Mouse (Mus musculus): Measurements from ENCODE around the gene Hoxb2.

The Hoxb2 gene

GRCm38 (mm10) chr11:96350341-96350624 is at the start of gene Hoxb2:
Hoxb2 (plus strand) TSS chr11:96350525.
- DNase-seq (ENCODE audit: low read depth), result no peak

- DNase-seq (ENCODE audit: low read depth), result no peak
These were observed 49.3 kb upstream of the Hoxb2 start for GRCm38 (mm10) chr11:96301064-96301431.

GRCm38 (mm10) chr11:96301837-96302236 is 48.5 kb upstream of the Hoxb2 start:
- no peak for DNase-seq (ENCODE audit: low read depth)

DNA sequence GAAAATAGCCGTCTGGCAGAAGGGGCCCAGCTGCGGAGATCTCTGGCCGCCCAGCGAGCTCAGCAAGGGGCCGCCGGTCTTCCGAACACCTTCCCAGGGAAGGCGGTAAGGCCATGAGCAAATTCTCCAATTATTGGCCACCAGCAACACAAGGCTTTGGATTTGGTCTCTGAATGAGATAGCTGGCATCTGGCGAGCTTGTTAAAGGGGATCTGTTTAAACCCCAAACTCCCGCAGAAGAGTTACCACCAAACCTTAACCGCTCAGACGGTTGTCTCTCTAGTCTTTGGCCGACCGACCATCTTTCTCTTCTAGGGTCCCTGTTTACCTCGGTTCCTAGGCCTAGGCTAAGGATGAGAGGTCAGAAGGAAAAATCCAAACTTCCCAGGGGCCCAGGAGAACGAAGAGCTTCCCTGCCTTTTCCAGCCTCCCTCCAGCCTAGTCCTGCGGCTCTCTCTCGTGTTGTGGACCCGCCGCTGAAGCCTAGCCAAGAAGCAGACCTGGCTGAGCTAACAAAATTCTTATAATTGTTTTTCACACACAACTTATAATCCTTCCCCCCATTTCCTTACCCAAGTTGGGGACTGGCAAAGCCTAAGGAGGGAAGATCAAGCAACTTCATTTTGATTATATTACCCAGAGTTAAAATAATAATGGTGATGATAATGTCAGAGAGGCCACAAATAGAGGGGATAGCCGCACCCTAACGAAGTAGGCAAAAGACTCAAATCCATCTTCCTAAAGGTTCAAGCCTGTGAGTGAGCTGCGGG is 47.8 kb upstream of the Hoxb2 start:
- DNase-seq (ENCODE audit: low read depth), result no peak

- DNase-seq (ENCODE audit: low read depth), result peak; percentile 48
These were observed 46.9 kb upstream of the Hoxb2 start, which contains the start of gene Hoxb5 for GRCm38 (mm10) chr11:96303151-96304099. Hoxb5 (plus strand) TSS chr11:96303336.

DNA sequence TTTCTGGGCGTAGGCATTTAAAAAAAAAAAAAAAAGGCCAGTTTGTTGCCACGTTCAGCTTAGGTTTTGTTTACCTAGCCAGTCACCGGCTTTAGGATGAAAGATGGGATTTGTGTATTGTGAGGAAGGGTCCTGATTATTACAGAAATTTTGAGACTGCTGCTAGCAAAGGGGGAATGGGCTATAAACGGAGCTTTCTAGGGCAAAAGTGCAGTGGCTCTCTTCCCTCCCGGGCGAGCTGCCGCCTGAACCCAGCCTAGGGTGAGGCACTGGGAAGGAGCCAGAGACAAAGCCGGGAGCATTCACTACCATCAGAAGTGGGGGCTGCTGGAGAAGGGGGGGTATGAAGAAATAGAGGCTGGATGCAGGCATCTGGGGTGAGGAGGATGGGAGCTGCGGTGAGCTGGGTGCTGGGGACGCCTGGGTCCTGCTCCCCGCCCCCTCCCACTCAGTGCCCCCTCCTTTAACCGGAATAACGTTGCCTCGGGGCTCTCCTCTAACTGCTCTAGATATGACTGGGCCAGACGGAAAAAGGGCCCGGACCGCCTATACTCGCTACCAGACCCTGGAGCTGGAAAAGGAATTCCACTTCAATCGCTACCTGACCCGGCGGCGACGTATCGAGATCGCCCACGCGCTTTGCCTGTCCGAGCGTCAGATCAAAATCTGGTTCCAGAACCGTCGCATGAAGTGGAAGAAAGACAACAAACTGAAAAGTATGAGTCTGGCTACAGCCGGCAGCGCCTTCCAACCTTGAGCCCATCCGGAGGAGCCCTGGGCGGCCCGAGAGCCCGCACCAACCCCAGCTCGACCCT is 45.7 kb upstream of the Hoxb2 start:
- DNase-seq (ENCODE audit: low read depth), result no peak

- DNase-seq (ENCODE audit: low read depth), result no peak
These were observed 44.7 kb upstream of the Hoxb2 start for GRCm38 (mm10) chr11:96305505-96306182.

- no peak for DNase-seq (ENCODE audit: low read depth)
These were observed 44.0 kb upstream of the Hoxb2 start for GRCm38 (mm10) chr11:96306183-96306907.

- DNase-seq (ENCODE audit: low read depth), result no peak
These were observed 43.4 kb upstream of the Hoxb2 start for GRCm38 (mm10) chr11:96306908-96307269.

DNA sequence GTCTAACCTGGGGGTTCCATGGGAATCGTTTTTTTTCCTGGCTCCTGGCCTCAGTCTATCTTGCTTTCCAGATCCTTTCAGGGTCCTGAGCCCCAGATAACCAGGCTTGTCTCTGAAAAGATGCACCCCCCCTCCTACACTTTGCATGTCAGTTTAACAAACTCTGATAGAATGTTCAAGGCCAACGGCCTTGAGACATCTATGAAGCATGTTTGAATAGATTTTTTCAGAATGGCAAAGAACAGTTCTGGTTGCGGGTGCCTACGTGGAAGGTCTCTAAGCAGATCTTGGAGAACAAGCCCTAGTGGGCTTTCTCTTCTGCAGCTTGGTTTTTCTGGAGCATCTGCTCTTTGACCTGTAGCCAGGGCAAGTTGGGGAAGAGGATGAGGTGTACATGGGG is 41.6 kb upstream of the Hoxb2 start:
- DNase-seq (ENCODE audit: low read depth), result no peak

DNA sequence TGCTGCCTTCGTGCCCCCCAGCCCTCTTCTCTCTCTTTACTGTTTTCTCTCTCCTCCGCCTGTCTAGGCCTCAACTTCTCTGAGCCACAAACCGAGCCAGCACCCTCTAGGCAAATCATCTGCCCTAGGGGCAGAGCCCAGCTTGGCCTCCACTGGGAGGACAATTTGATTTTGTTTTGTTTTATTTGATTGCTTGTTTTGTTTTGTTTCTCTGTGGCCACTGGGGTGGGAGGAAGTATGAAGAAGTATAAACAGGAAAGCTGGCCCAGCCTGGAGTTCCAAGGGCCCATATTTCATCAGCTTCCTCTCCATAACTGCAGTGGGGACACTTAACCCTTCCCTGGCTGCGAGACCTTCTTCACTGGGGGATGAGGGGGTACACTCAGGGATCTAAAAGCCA is 41.0 kb upstream of the Hoxb2 start:
- no peak for DNase-seq (ENCODE audit: low read depth)

GRCm38 (mm10) chr11:96310183-96310938 is 40.0 kb upstream of the Hoxb2 start:
- DNase-seq (ENCODE audit: low read depth), result no peak

- DNase-seq (ENCODE audit: low read depth), result no peak
These were observed 39.2 kb upstream of the Hoxb2 start for GRCm38 (mm10) chr11:96311097-96311496.

GRCm38 (mm10) chr11:96311520-96312417 is 38.6 kb upstream of the Hoxb2 start:
- DNase-seq (ENCODE audit: low read depth), result peak; percentile 30

DNA sequence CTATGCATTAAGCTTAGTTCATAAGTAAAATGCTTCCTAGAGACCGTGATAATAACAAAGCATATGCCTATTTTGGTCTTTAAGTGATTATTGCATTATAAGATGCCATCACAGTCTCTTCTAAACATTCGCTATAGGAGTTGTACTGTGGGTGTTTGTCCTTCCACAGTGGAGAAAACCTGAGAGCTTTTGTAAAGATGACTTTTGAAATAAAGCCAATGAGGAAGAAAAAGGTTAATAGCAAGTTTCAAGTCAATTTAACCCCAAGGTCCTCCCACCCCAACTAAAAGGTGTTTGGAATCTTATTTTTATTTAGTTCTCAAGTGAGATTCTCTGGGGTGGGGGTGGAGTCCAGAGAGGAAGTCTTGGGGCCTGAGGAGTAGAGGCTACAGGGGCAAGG is 37.2 kb upstream of the Hoxb2 start:
- DNase-seq (ENCODE audit: low read depth), result no peak

DNA sequence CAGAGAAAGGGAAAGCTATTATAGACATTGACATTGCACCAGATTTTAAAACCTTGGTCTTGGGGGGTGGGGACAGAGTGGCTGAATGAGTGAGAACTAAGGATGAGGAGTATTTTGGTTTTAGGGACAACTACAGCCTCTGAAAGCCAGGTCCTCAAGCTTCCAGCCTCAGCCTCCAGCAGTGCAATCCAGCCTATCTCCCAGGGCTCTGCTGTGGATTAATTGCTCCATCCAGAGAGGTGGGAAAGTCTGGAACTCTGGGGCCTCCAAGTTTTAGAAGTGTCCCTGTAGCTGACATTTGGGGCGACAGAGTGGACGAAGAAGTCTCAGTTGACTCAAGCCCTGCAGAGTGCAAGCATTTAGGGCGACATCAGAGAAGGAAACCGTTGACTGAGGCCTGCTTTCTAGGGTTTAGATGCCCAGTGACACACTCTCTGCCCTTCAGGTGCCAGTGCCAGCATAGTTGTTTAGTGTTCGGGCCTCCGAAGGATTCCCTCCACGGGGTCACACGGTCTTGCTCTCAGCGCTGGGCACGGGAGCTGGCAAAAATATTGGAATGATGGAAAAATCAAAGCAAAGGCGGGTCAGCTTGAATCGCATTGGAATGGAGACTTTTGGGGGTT is 36.4 kb upstream of the Hoxb2 start:
- no peak for DNase-seq (ENCODE audit: low read depth)

DNA sequence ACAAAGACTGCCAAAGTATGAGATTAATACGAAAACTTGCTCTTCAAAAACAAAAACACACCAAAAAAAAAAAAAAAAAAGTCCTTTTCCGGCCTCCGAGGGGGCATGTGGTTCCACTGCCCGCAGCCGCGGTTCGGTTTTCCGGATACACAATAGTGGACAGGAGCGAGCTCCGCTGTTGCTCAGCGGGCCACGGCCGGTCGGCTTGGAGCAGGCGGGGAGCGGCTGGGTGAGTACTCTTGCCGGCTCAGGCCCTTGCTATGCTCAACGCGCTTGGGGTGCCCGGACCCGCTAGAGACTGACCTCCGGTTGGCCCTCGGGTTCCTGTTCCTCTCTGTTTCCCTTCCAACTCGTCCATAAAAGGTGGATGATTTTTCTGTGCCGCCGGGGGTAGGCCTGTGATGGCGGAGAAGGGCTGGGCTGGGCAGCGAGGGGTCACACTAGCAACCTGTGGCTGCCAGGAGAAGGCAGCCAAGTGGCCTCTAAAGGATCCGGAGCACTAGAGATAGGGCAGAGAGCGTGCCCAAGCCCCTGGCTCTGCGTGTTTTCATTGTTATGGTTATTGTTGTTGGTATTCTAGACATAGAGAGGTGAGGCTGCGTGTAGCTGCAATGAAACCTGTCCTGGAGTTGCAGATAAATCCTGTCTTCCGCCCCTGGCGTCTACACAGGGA is 35.5 kb upstream of the Hoxb2 start:
- no peak for DNase-seq (ENCODE audit: low read depth)

DNA sequence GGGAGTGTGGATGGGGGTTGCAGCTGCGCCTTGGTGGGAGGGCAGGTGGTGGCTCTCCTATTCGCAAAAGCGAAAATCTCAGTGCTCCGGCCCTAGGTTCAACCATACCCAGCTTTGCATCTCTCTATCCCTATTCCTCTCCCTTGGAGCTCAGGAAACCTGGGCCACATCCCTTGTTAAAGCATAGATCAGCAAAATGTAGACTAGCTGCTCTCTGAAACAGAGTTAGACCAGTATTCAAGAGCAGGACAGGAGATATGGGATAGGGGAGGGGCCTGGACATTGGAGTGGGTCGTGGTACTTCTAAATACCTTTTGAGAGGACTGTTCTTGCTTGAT is 35.0 kb upstream of the Hoxb2 start:
- DNase-seq (ENCODE audit: low read depth), result no peak

All from NIH3T3 (cell line).